Mouse (Mus musculus) olfactory bulb, adult 2 months (tissue): ENCODE measurements around the gene Nr2f1.

Experiments
- CTCF ChIP-seq: fragments of 200-500 bp; IDR thresholded peaks from 2 replicates; pipeline ENCODE4 v1.5.1; 2012; ENCODE audit warnings: low read depth, mild to moderate bottlenecking, low read length, moderate library complexity; ENCODE audit not compliant: insufficient read depth
- POLR2A ChIP-seq: fragments of 200-500 bp; IDR thresholded peaks from 2 replicates; pipeline ENCODE4 v1.6.1; 2012; ENCODE audit warnings: mild to moderate bottlenecking, low read depth, low read length, moderate library complexity; ENCODE audit not compliant: insufficient read depth

DNA sequence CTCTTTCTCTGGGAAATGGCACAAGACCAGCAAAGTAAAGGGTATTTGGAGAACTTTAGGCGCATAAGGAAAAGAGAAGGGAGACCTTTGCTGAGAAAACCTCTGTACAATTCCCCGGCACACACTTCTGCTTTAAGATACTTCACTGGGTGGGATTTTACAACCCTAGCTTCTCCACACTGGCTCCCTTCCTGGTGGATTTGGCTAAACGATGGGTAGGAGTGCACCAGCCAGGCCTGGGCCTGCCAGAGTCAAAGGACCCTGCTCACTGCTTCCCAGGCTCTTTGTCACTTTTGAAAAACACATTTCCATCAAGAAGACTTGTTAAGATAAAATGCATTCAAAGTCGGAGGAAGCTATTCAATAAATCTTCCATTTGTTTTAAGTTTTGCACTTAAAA lies 6.3 kb downstream of the Nr2f1 start:
- TF ChIP-seq CTCF (no peak), POLR2A (no peak)
